Mouse (Mus musculus) common myeloid progenitor, adult 5-6 weeks (primary cell): ENCODE measurements around the gene Clec2g. TPM values are rescaled to one million over a fixed set of nuclear protein-coding genes. Genes with fewer than 3 reads are reported as not detected.
"Not testable (repeated sequence)": the region's sequence is repeated elsewhere in the genome, so short reads cannot be mapped to it uniquely, and the experiment has no call there.

ENCODE experiments used
- ATAC-seq: replicated peaks from 2 replicates; pipeline ENCODE4 v1.8.0; 2016; ENCODE audit warnings: low read depth, mild to moderate bottlenecking, moderate TSS enrichment, inconsistent platforms; ENCODE audit not compliant: poor library complexity, severe bottlenecking
- total RNA-seq: library from RNA; stranded (forward); fragments of 200-1000, 187-1606 nt; gene quantifications from 2 replicates; pipeline ENCODE4 v1.2.3, GENCODE M21; 2017

The Clec2g gene
- total RNA-seq, 1 experiment from 2014 or later, result not detected

GRCm38 (mm10) chr6:129009846-129010504, 75.8 kb downstream of the Clec2g start:
- not testable (repeated sequence) for ATAC-seq

GRCm38 (mm10) chr6:129010505-129010873, 76.3 kb downstream of the Clec2g start:
- no peak for ATAC-seq

- ATAC-seq, result not testable (repeated sequence)
Observed at GRCm38 (mm10) chr6:129012012-129012411, 77.8 kb downstream of the Clec2g start.

GRCm38 (mm10) chr6:129012966-129013365, 78.8 kb downstream of the Clec2g start:
- ATAC-seq, result no peak

- ATAC-seq, result 0 out of 2 replicates have a peak, but pooled peaks have one; percentile 28
Observed at GRCm38 (mm10) chr6:129013762-129014276, 79.6 kb downstream of the Clec2g start.

GRCm38 (mm10) chr6:129014399-129014798, 80.2 kb downstream of the Clec2g start:
- peak; percentile 76 for ATAC-seq

- no peak for ATAC-seq
Observed at GRCm38 (mm10) chr6:129027451-129028248, 93.5 kb downstream of the Clec2g start.

- peak; percentile 52 for ATAC-seq
Observed at GRCm38 (mm10) chr6:129030175-129030824, 96.1 kb downstream of the Clec2g start.

GRCm38 (mm10) chr6:129030964-129031363, 96.8 kb downstream of the Clec2g start:
- ATAC-seq, result no peak

- peak; percentile 79 for ATAC-seq
Observed at GRCm38 (mm10) chr6:129033397-129033796, 99.2 kb downstream of the Clec2g start.

Other genes starting within 250 kb of the Clec2g start
- not detected in 2 replicates for gene Klrb1, start 211.3 kb upstream of the Clec2g start, total RNA-seq
- 0.44 and 0.59 TPM in 2 replicates for gene Klrb1c, start 145.2 kb upstream of the Clec2g start, total RNA-seq
- gene Gm44511, start 108.1 kb upstream of the Clec2g start, total RNA-seq, result 1.5 and 2.0 TPM in 2 replicates
- not detected in 2 replicates for gene Klrb1b, start 108.0 kb upstream of the Clec2g start, total RNA-seq
- gene Clec2i, start 46.8 kb upstream of the Clec2g start, total RNA-seq, result 8.0 and 8.1 TPM in 2 replicates
- 213 and 215 TPM in 2 replicates for gene BC035044, start 43.3 kb upstream of the Clec2g start, total RNA-seq
- gene Klrb1f, start 111.5 kb downstream of the Clec2g start, total RNA-seq, result 11.3 and 20.6 TPM in 2 replicates
- not detected in 2 replicates for gene Clec2e, start 166.5 kb downstream of the Clec2g start, total RNA-seq
- 153 and 168 TPM in 2 replicates for gene Clec2d, start 246.2 kb downstream of the Clec2g start, total RNA-seq